In genomic region chr1:39479254-39479653, GRCm38 (mm10) we compare ENCODE assay signal across 7 mouse cellular contexts. TPM values are rescaled to one million over a fixed set of nuclear protein-coding genes. Genes with fewer than 3 reads are reported as not detected.
DNase-seq lines count a peak whose midpoint lies in the region; ATAC-seq lines count a peak whose summit lies in the region.

No protein-coding gene starts in this region.

- peaks cover 29% of the 10 kb centered on the region for H3K4me1 ChIP-seq in kidney, embryonic 15.5 days
- peaks cover 16% of the 10 kb centered on the region for H3K4me1 ChIP-seq in embryonic facial prominence, embryonic 14.5 days (ENCODE audit: control insufficient read depth, insufficient read depth, low read length)
- peaks cover 8% of the 10 kb centered on the region for H3K4me1 ChIP-seq in heart, embryonic 16.5 days (ENCODE audit: control insufficient read depth, insufficient read depth, low read length)
- H3K4me1 ChIP-seq in midbrain, embryonic 12.5 days, result peaks cover 24% of the 10 kb centered on the region

- 0 out of 2 replicates have a peak, but pooled peaks cover 2% of the 10 kb centered on the region for H3K9me3 ChIP-seq in kidney, embryonic 15.5 days (replicated peaks)
- no peaks in the 10 kb centered on the region for H3K9me3 ChIP-seq in embryonic facial prominence, embryonic 14.5 days (ENCODE audit: control insufficient read depth, low read length)
- no peaks in the 10 kb centered on the region for H3K9me3 ChIP-seq in heart, embryonic 16.5 days (replicated peaks; ENCODE audit: control insufficient read depth, low read length)
- H3K9me3 ChIP-seq in midbrain, embryonic 12.5 days, result no peaks in the 10 kb centered on the region

- H3K27me3 ChIP-seq in kidney, embryonic 15.5 days, result peaks cover 11% of the 10 kb centered on the region; the same call in 1 of the 2 replicates
- H3K27me3 ChIP-seq in embryonic facial prominence, embryonic 14.5 days (replicated peaks; ENCODE audit: control insufficient read depth, insufficient read depth, low read length), result peaks cover 9% of the 10 kb centered on the region; the same call in 1 of the 2 replicates
- no peaks in the 10 kb centered on the region for H3K27me3 ChIP-seq in heart, embryonic 16.5 days (ENCODE audit: control insufficient read depth, insufficient read depth, low read length)
- peaks cover 23% of the 10 kb centered on the region for H3K27me3 ChIP-seq in midbrain, embryonic 12.5 days

- H3K4me3 ChIP-seq in kidney, embryonic 15.5 days (replicated peaks), result no peak overlapping the region
- H3K4me3 ChIP-seq in embryonic facial prominence, embryonic 14.5 days (ENCODE audit: low read depth, low read length), result peak overlapping the region; percentile 73
- peak overlapping the region; percentile 78; the same call in 1 of the 2 replicates for H3K4me3 ChIP-seq in heart, embryonic 16.5 days (ENCODE audit: low read length)
- H3K4me3 ChIP-seq in midbrain, embryonic 12.5 days, result no peak overlapping the region

- peak overlapping the region; percentile 95 for H3K4me2 ChIP-seq in kidney, embryonic 15.5 days
- peak overlapping the region; percentile 97 for H3K4me2 ChIP-seq in embryonic facial prominence, embryonic 14.5 days (ENCODE audit: low read depth, low read length)
- peak overlapping the region; percentile 95 for H3K4me2 ChIP-seq in heart, embryonic 16.5 days (ENCODE audit: low read depth, low read length)
- H3K4me2 ChIP-seq in midbrain, embryonic 12.5 days (replicated peaks), result peak overlapping the region; percentile 96

- DNase-seq in kidney, postnatal 36 days, result no peak
- DNase-seq in embryonic facial prominence, embryonic 14.5 days (ENCODE audit: low spot score), result no peak
- DNase-seq in right cerebral cortex, postnatal 36 days (ENCODE audit: low spot score in 2 of 2), result no peak
- DNase-seq in thymus, postnatal 0 days (ENCODE audit: low spot score), result no peak

- H3K36me3 ChIP-seq in kidney, embryonic 15.5 days, result no peaks in the 10 kb centered on the region
- H3K36me3 ChIP-seq in embryonic facial prominence, embryonic 14.5 days (ENCODE audit: control insufficient read depth, insufficient read depth, low read length), result no peaks in the 10 kb centered on the region
- H3K36me3 ChIP-seq in heart, embryonic 16.5 days (ENCODE audit: control insufficient read depth, insufficient read depth), result no peaks in the 10 kb centered on the region
- no peaks in the 10 kb centered on the region for H3K36me3 ChIP-seq in midbrain, embryonic 12.5 days

- H3K27ac ChIP-seq in kidney, embryonic 15.5 days, result no peak overlapping the region
- H3K27ac ChIP-seq in embryonic facial prominence, embryonic 14.5 days (replicated peaks; ENCODE audit: low read depth, low read length), result peak overlapping the region; percentile 85
- H3K27ac ChIP-seq in heart, embryonic 16.5 days (ENCODE audit: low read length), result peak overlapping the region; percentile 31
- H3K27ac ChIP-seq in midbrain, embryonic 12.5 days (replicated peaks), result no peak overlapping the region

- no peak overlapping the region for H3K9ac ChIP-seq in kidney, embryonic 15.5 days
- H3K9ac ChIP-seq in embryonic facial prominence, embryonic 14.5 days (ENCODE audit: low read depth, low read length), result no peak overlapping the region; the same call in 1 of the 2 replicates
- no peak overlapping the region for H3K9ac ChIP-seq in heart, embryonic 16.5 days (ENCODE audit: low read length)
- H3K9ac ChIP-seq in midbrain, embryonic 12.5 days (replicated peaks), result no peak overlapping the region

- WGBS in kidney, embryonic 15.5 days, result 53% methylated on average over 5 of the region's 5 CpGs
- WGBS in embryonic facial prominence, embryonic 14.5 days, result 55% methylated on average over 5 of the region's 5 CpGs
- 69% methylated on average over 5 of the region's 5 CpGs for WGBS in heart, embryonic 16.5 days
- 55% methylated on average over 5 of the region's 5 CpGs for WGBS in midbrain, embryonic 12.5 days

- no peak for ATAC-seq in kidney, embryonic 15.5 days (replicated peaks; ENCODE audit: low FRiP score)
- ATAC-seq in embryonic facial prominence, embryonic 14.5 days (ENCODE audit: low read depth), result no peak
- no peak for ATAC-seq in heart, embryonic 16.5 days (replicated peaks; ENCODE audit: extremely low read depth, insufficient read depth, low FRiP score)
- no peak for ATAC-seq in midbrain, embryonic 12.5 days (ENCODE audit: low FRiP score, low read depth)

RNA-seq across cellular contexts. Expression of gene Tbc1d8, which starts 0.7 kb away (rescaled TPM):
- 9.9 and 10.4 TPM in 2 replicates for polyA plus RNA-seq in kidney, embryonic 15.5 days (2015; fragmentation: Nextera tagmentation; extraction: Ambion mirVana)
- 11.5 and 13.1 TPM in 2 replicates for polyA plus RNA-seq in embryonic facial prominence, embryonic 14.5 days (2014; fragmentation: Nextera tagmentation; extraction: Ambion mirVana)
- 10.7 and 11.2 TPM in 2 replicates for polyA plus RNA-seq in heart, embryonic 16.5 days (2015; fragmentation: Nextera tagmentation; extraction: Ambion mirVana)
- 7.8 and 8.4 TPM in 2 replicates for polyA plus RNA-seq in midbrain, embryonic 12.5 days (2016; fragmentation: Nextera tagmentation; extraction: Ambion mirVana)
- polyA plus RNA-seq in thymus, postnatal 0 days (2015; fragmentation: Nextera tagmentation; extraction: Ambion mirVana), result 5.9 and 7.4 TPM in 2 replicates

RNA-seq across cellular contexts. Expression of gene Cnot11, which starts 55.5 kb away (rescaled TPM):
- 24.2 and 24.4 TPM in 2 replicates for polyA plus RNA-seq in kidney, embryonic 15.5 days (2015; fragmentation: Nextera tagmentation; extraction: Ambion mirVana)
- 21.1 and 23.6 TPM in 2 replicates for polyA plus RNA-seq in embryonic facial prominence, embryonic 14.5 days (2014; fragmentation: Nextera tagmentation; extraction: Ambion mirVana)
- 13.2 and 14.6 TPM in 2 replicates for polyA plus RNA-seq in heart, embryonic 16.5 days (2015; fragmentation: Nextera tagmentation; extraction: Ambion mirVana)
- polyA plus RNA-seq in midbrain, embryonic 12.5 days (2016; fragmentation: Nextera tagmentation; extraction: Ambion mirVana), result 24.7 and 28.0 TPM in 2 replicates
- polyA plus RNA-seq in thymus, postnatal 0 days (2015; fragmentation: Nextera tagmentation; extraction: Ambion mirVana), result 24.3 and 24.6 TPM in 2 replicates

Comparison
In these comparisons a context has a peak if more than half of its experiments do, and no peak if none do; other contexts are left out.
1. H3K27ac ChIP-seq: peak in embryonic facial prominence, embryonic 14.5 days (single experiment) and heart, embryonic 16.5 days (single experiment); none in kidney, embryonic 15.5 days (single experiment) and midbrain, embryonic 12.5 days (single experiment).
2. H3K4me3 ChIP-seq: peak in embryonic facial prominence, embryonic 14.5 days (single experiment) and heart, embryonic 16.5 days (single experiment); none in kidney, embryonic 15.5 days (single experiment) and midbrain, embryonic 12.5 days (single experiment).
3. Peak in every context shown above with its lines, with median percentiles within 50 percentile points of each other: H3K4me2 ChIP-seq.